Mouse (Mus musculus): ENCODE data around the gene Dtd1. TPM values are rescaled to one million over a fixed set of nuclear protein-coding genes. Genes with fewer than 3 reads are reported as not detected.
"Not testable (repeated sequence)": the region's sequence is repeated elsewhere in the genome, so short reads cannot be mapped to it uniquely, and the experiment has no call there.

Gene Dtd1
- polyA plus RNA-seq (2015; fragmentation: Nextera tagmentation; extraction: Ambion mirVana) = 51.0 and 51.3 TPM in 2 replicates

DNA sequence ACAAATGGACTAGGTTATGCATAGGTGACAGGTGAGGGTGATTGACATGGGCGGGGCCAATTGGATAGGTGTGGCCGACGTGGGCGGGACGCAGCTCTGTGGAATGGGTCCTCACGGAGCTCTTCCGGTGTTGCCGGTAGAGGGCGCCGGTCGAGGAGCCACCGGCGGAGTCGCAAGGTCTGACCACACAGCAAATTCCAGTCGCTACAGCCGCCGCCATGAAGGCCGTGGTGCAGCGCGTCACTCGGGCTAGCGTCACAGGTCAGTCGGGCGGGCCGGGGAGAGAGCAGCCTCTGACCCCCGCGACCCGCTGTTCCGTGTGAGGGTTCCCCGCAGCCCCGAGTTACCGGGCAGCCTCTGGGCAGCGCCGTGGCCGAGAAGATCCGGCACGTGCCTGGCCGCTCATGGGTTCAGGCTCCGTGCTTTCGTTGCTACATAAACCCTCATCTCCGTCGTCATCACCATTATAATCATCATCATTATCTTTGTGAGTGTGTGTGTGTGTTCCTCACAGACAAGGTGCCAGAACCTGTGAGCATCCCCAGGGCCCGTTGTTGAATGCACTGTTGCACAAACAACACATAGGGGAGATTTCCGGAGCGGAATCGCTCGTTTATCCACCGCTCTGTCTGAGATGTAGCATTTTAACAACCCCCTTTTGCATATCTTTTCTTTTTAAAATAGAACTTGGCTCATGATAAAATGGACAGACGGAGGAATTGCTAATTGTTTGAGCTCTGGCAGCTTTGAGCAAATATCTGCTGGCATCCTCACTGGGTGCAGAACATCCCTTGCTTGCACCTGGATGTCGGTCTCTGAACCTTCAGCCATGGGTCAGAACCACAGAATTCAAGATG is at the start of gene Dtd1:
TSS of gene Dtd1 (plus strand) at position 67 of the 857 bp plus-strand sequence.
- peak within 1 kb of the TSS; percentile 69 for H3K4me3 ChIP-seq (replicated peaks)
- peak within 1 kb of the TSS; percentile 72 for H3K4me2 ChIP-seq (replicated peaks)
- H3K9ac ChIP-seq = peak within 1 kb of the TSS; percentile 89
- no peaks in the 10 kb centered on the region for H3K9me3 ChIP-seq
- no peaks in the 10 kb centered on the region for H3K36me3 ChIP-seq
- peak within 1 kb of the TSS; percentile 40; the same call in 1 of the 2 replicates for H3K27ac ChIP-seq
- H3K27me3 ChIP-seq (replicated peaks) = no peaks in the 10 kb centered on the region
- WGBS = 2% methylated on average over 50 of the region's 50 CpGs
- peak; percentile 97 for ATAC-seq
- H3K4me1 ChIP-seq (replicated peaks) = peaks cover 2% of the 10 kb centered on the region; the same call in 1 of the 2 replicates

DNA sequence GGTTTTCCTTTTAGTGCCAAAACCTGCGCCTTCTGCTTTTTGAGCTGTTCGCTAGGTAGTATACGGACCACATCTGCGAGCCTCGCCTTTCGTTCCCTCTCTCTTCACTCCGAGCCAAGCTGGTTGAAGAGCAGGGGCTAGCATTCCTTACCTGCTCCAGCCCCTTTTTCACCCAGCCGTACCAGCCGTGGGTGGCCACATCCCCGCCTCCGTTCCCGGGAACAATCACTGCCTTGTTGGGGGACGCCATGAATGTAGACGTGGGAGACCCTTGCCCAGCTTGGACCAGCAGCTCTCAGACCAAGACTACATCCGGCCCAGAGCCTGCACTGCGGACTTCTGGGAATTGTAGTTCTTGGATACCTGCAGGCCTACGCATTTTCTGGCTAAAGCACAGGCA is 49.2 kb upstream of the Dtd1 start, which contains the start of gene Rbbp9:
TSS of gene Rbbp9 (minus strand) at position 341 of the 400 bp plus-strand sequence.
- Histone ChIP-seq H3K27me3 (replicated peaks) (no peaks in the 10 kb centered on the region), H3K4me3 (replicated peaks) (peak within 1 kb of the TSS; percentile 79), H3K4me1 (replicated peaks) (no peaks in the 10 kb centered on the region), H3K9ac (peak within 1 kb of the TSS; percentile 90), H3K27ac (0 out of 2 replicates have a peak within 1 kb of the TSS, but pooled peaks have one; percentile 56), H3K9me3 (no peaks in the 10 kb centered on the region), H3K36me3 (peaks cover 4% of the 10 kb centered on the region; the same call in 1 of the 2 replicates), H3K4me2 (replicated peaks) (peak within 1 kb of the TSS; percentile 58)
- peak; percentile 92 for ATAC-seq
- WGBS = under 1% methylated on average over 17 of the region's 17 CpGs

DNA sequence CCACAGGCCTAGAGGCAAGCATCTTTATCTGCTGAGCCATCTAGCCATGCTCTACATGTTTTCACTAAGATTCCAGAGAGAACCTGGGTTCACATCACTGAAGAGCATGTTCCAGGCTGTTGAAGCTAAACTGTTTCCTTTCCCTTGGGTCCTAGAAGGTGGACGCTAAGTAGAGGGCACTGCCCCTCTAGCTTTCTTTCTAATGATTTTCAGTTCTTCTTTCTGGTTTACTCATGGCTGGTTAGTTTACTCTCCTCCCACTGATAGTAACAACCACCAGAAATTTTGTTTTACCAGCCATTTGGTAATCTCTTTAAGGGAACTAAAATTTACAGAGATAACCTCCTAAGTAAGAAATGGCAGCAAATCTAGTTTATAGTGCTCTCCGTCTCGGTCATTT is 45.8 kb upstream of the Dtd1 start:
- no peak overlapping the region for H3K4me3 ChIP-seq (replicated peaks)
- no peak overlapping the region for H3K27ac ChIP-seq
- ATAC-seq = no peak
- no peaks in the 10 kb centered on the region for H3K36me3 ChIP-seq
- H3K9ac ChIP-seq = no peak overlapping the region
- H3K9me3 ChIP-seq = no peaks in the 10 kb centered on the region
- 91% methylated on average over 3 of the region's 3 CpGs for WGBS
- H3K4me2 ChIP-seq (replicated peaks) = no peak overlapping the region
- no peaks in the 10 kb centered on the region for H3K27me3 ChIP-seq (replicated peaks)
- peaks cover 2% of the 10 kb centered on the region; the same call in 1 of the 2 replicates for H3K4me1 ChIP-seq (replicated peaks)

DNA sequence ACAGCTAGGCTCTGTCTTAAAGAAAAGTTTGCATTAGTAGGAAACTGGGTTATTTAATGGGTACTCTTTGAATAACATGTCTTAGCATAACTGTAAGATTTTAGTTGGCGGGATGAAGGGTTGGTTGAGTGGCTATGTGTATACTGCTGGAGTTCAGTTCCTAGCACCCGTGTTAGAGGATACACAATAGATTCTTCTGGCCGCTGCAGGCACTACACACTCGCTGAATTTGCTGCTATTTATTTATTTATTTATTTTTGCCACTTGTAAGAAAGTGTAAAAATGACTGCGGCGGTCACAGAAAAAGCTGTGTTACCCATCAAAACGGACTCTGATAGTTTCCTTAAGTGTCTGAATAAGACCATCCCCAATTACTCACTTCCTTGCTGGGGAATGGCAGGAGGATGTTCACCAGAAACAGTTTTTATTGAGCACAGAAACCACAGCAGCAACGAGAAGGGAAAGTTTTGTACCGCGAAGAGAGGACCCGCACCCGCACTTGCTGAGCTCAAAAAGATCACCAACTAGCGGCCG is 44.3 kb upstream of the Dtd1 start:
- Histone ChIP-seq H3K4me3 (replicated peaks) (peak overlapping the region; percentile 78), H3K9me3 (no peaks in the 10 kb centered on the region), H3K27ac (peak overlapping the region; percentile 91), H3K9ac (peak overlapping the region; percentile 51), H3K27me3 (replicated peaks) (no peaks in the 10 kb centered on the region), H3K36me3 (0 out of 2 replicates have a peak, but pooled peaks cover 5% of the 10 kb centered on the region), H3K4me1 (replicated peaks) (peaks cover 2% of the 10 kb centered on the region; the same call in 1 of the 2 replicates), H3K4me2 (replicated peaks) (peak overlapping the region; percentile 48)
- ATAC-seq = peak; percentile 24
- 1% methylated on average over 14 of the region's 14 CpGs for WGBS

DNA sequence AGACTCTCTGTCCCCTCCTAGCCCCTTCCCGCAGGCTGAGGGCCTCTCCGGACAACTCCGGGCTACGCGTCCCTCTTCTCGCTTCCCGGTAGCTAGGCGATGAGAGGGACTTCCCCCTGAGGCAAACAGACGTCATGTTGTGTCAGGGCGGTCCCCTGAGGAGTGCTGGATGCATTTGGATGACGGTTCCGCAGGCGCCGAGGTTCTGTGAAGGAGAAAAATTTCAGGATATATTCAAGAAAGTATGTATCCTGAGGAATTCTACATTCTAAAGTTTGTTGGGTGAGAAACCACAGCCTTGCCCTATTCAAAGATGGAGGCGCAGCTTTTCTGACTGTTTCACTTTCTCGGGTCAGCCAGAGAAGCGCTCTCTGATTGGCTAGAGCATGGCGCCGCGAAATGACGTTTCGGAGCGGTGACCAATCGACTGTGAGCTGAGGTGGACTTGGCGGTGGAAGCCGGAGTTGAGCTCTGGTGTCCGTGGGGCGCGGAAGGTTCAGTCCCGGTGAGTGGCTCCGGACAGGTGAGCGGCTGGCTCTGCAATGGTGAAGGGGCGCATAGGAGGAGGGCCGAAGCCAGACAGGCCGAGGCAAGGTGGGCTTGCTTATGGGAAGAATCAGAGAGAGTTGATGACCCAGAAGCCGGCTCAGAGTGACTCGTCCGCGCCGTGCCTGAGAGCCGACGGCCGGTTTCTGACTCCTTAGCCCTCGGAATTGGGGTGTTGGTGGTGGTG is 43.7 kb upstream of the Dtd1 start, which contains the start of gene Sec23b:
TSS of gene Sec23b (plus strand) at position 410 of the 733 bp plus-strand sequence.
- WGBS = under 1% methylated on average over 44 of the region's 44 CpGs
- peak; percentile 99 for ATAC-seq
- Histone ChIP-seq H3K27me3 (replicated peaks) (no peaks in the 10 kb centered on the region), H3K9ac (peak within 1 kb of the TSS; percentile 70), H3K4me1 (replicated peaks) (peaks cover 2% of the 10 kb centered on the region; the same call in 1 of the 2 replicates), H3K36me3 (0 out of 2 replicates have a peak, but pooled peaks cover 5% of the 10 kb centered on the region), H3K27ac (peak within 1 kb of the TSS; percentile 91), H3K4me3 (replicated peaks) (peak within 1 kb of the TSS; percentile 78), H3K9me3 (no peaks in the 10 kb centered on the region), H3K4me2 (replicated peaks) (peak within 1 kb of the TSS; percentile 60)

DNA sequence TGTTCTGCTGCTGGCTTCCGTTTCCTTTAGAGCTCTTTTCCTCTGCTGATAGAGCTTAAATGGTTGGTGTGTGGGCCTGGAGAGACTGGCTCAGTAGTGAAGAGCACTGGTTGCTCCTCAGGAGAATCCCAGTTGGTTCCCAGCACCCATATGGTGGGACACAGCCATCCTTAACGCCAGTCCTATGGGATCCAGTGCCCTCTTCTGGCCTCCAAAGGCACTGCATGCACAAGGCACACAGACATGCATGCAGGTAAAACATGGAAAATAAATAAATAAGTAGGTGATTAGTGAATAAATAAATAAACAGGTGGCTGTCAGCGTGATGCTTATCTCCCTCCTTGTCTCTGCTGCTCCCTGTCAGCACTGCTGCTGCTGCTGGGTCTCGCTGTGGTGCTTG is 11.0 kb upstream of the Dtd1 start:
- H3K4me3 ChIP-seq (replicated peaks) = no peak overlapping the region
- WGBS = 85% methylated on average over 4 of the region's 4 CpGs
- ATAC-seq = no peak
- no peak overlapping the region for H3K9ac ChIP-seq
- H3K4me2 ChIP-seq (replicated peaks) = no peak overlapping the region
- no peaks in the 10 kb centered on the region for H3K4me1 ChIP-seq (replicated peaks)
- H3K36me3 ChIP-seq = peaks cover 36% of the 10 kb centered on the region
- no peaks in the 10 kb centered on the region for H3K9me3 ChIP-seq
- H3K27me3 ChIP-seq (replicated peaks) = no peaks in the 10 kb centered on the region
- H3K27ac ChIP-seq = no peak overlapping the region

DNA sequence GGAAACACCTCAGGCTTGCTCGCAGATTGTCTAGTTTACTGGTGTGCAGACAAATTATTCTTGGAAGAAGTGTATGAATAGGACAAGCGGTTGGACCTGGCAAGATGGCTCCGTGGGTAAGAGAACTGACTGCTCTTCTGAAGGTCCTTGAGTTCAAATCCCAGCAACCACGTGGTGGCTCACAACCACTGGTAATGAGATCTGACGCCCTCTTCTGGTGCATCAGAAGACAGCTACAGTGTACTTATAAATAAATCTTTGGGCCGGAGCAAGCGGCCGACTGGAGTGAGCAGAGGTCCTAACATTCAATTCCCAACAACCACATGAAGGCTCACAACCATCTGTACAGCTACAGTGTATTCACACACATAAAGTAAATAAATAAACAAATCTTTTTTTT is 6.7 kb upstream of the Dtd1 start:
- WGBS = 65% methylated on average over 8 of the region's 8 CpGs
- peaks cover 10% of the 10 kb centered on the region; the same call in 1 of the 2 replicates for H3K36me3 ChIP-seq
- H3K9ac ChIP-seq; H3K4me2 ChIP-seq (replicated peaks); H3K27ac ChIP-seq; H3K4me3 ChIP-seq (replicated peaks); ATAC-seq; H3K9me3 ChIP-seq; H3K27me3 ChIP-seq (replicated peaks); H3K4me1 ChIP-seq (replicated peaks): not testable (repeated sequence)

DNA sequence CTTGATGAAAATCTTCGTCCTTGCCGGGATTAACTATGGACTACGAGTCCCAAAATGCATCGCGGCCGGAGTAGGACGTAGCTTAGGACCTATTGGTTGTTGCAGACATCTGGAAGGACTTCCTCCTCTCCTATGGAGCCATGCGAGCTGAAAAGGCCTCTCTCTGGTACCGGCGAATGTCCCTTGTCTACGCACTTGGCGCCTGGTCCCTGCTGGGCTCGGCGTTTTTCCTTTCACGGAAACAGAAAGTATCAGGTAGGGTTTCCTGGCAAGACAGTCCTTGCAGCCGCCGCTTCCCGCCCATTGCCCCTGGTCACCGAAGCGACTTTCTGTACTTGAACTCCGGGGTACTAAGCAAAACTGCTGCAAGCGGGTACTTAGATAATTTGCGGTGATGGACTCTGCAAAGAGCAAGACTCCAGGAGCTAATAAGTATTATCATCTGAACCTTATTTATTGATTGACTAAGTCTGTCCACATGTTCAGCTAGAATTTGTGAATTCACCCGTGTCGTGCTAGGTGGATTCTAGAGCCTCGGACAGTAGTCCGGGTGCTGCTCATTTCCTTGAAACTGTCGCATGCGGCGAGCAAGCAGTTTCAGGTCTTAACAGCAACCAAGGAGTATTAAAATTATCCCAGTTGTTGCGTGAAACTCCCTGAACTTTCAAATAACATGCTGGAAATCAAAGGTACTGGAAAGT is 5.6 kb upstream of the Dtd1 start, which contains the start of gene Smim26:
TSS of gene Smim26 (plus strand) at position 104 of the 701 bp plus-strand sequence.
- Histone ChIP-seq H3K27ac (peak within 1 kb of the TSS; percentile 61; the same call in 1 of the 2 replicates), H3K9ac (peak within 1 kb of the TSS; percentile 64), H3K27me3 (replicated peaks) (no peaks in the 10 kb centered on the region), H3K36me3 (0 out of 2 replicates have a peak, but pooled peaks cover 4% of the 10 kb centered on the region), H3K4me2 (replicated peaks) (peak within 1 kb of the TSS; percentile 62), H3K4me1 (replicated peaks) (no peaks in the 10 kb centered on the region), H3K4me3 (replicated peaks) (peak within 1 kb of the TSS; percentile 63), H3K9me3 (no peaks in the 10 kb centered on the region)
- ATAC-seq = peak; percentile 98
- 1% methylated on average over 31 of the region's 31 CpGs for WGBS

DNA sequence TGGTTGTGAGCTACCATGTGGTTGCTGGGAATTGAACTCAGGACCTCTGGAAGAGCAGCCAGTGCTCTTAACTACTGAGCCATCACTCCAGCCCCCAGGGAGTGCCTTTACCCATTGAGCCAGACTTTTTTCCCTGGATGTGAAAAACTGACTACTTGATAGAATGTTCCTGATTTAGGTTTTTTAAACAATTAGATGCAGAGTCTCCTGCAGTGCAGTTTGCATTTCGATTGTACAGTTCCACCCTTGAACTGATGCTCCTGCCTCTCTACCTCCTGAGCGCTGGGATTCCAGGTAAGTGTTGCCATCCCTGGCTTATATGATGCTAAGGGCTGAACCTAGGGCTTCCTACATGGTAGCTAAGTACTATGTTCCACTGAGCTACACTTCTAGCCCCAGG is 1.7 kb upstream of the Dtd1 start:
- 73% methylated on average over 2 of the region's 2 CpGs for WGBS
- H3K4me3 ChIP-seq (replicated peaks) = no peak overlapping the region
- no peaks in the 10 kb centered on the region for H3K9me3 ChIP-seq
- peaks cover 2% of the 10 kb centered on the region; the same call in 1 of the 2 replicates for H3K4me1 ChIP-seq (replicated peaks)
- no peak overlapping the region for H3K4me2 ChIP-seq (replicated peaks)
- no peak for ATAC-seq
- H3K36me3 ChIP-seq = no peaks in the 10 kb centered on the region
- no peak overlapping the region for H3K27ac ChIP-seq
- H3K27me3 ChIP-seq (replicated peaks) = no peaks in the 10 kb centered on the region
- no peak overlapping the region for H3K9ac ChIP-seq

DNA sequence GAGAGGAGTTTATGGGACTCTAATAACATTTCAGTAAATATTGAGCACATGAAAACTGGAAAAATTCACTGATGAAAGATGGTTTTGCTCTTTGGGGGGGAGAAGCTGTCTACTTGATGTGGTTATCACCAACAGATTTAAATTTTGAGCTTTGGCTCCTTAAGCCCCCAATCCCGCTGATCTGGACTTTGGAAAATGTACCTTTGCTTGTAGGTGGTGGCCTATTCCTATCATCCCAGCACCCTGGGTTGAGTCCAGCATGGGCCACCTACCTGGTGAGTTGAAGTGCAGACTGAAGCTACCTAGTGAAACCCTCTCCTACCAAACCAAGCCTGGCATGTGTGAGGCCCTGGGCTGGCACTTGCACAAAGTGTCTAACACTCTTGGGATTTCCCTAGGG is 1.9 kb downstream of the Dtd1 start:
- Histone ChIP-seq H3K4me1 (replicated peaks) (peaks cover 2% of the 10 kb centered on the region; the same call in 1 of the 2 replicates), H3K36me3 (no peaks in the 10 kb centered on the region), H3K4me2 (replicated peaks) (no peak overlapping the region), H3K9me3 (no peaks in the 10 kb centered on the region), H3K27ac (no peak overlapping the region), H3K4me3 (replicated peaks) (no peak overlapping the region), H3K9ac (no peak overlapping the region), H3K27me3 (replicated peaks) (no peaks in the 10 kb centered on the region)
- no peak for ATAC-seq
- 100% methylated on average over 1 of the region's 1 CpGs for WGBS

DNA sequence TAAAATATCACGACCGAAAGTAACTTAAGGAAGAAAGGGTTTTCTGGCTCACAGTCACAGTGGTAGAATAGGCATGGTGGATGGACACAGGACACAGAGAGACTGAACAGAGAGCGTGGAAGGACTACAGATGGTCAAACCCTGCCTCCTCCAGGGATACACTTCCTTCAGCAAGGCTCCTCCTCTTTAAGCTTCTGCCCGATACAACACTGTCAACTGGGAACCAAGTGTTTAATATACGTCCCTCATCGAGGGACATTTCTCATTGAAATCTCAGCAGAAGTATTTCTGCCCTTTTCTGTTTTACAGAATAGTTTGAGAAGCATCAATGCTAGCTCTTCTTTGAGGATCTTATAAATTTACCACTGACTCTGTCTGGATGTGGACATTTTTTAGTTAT is 14.3 kb downstream of the Dtd1 start:
- no peaks in the 10 kb centered on the region for H3K9me3 ChIP-seq
- H3K4me3 ChIP-seq (replicated peaks) = no peak overlapping the region
- ATAC-seq = no peak
- no peaks in the 10 kb centered on the region for H3K4me1 ChIP-seq (replicated peaks)
- H3K9ac ChIP-seq = no peak overlapping the region
- WGBS = 91% methylated on average over 6 of the region's 6 CpGs
- H3K36me3 ChIP-seq = no peaks in the 10 kb centered on the region
- no peak overlapping the region for H3K27ac ChIP-seq
- H3K27me3 ChIP-seq (replicated peaks) = no peaks in the 10 kb centered on the region
- H3K4me2 ChIP-seq (replicated peaks) = no peak overlapping the region

All from intestine, embryonic 15.5 days (tissue).